Mouse (Mus musculus) hindbrain, embryonic 11.5 days (tissue): ENCODE results near the gene Zmynd10. TPM values are rescaled to one million over a fixed set of nuclear protein-coding genes. Genes with fewer than 3 reads are reported as not detected.

Experiments
- ATAC-seq: fragments of 200-750 bp; cut with Nextera tagmentation; 2 replicates; pipeline ENCODE4 v1.8.0; 2017; ENCODE audit warnings: mild to moderate bottlenecking, moderate TSS enrichment, moderate library complexity; ENCODE audit not compliant: low FRiP score
- DNase-seq: peaks from one replicate; pipeline ENCODE4 v3.0.0-alpha.2; 2015; ENCODE audit warnings: low spot score
- H3K27ac ChIP-seq: fragments of 300-500 bp; sonication (generic); 2 replicates; pipeline ENCODE4 v1.5.1; 2014; ENCODE audit warnings: mild to moderate bottlenecking, low read depth, low read length
- H3K27me3 ChIP-seq: fragments of 300-500 bp; sonication (generic); 2 replicates; pipeline ENCODE4 v1.6.1; 2014; ENCODE audit warnings: mild to moderate bottlenecking, low read length, moderate library complexity, mixed read lengths; ENCODE audit not compliant: control insufficient read depth, insufficient read depth
- H3K36me3 ChIP-seq: fragments of 300-500 bp; sonication (generic); 2 replicates; pipeline ENCODE4 v1.6.1; 2014; ENCODE audit warnings: mild to moderate bottlenecking, low read length, moderate library complexity, mixed read lengths; ENCODE audit not compliant: control insufficient read depth, insufficient read depth
- H3K4me1 ChIP-seq: fragments of 300-500 bp; sonication (generic); replicated peaks from 2 replicates; pipeline ENCODE4 v1.6.1; 2014; ENCODE audit warnings: low read length, mixed read lengths; ENCODE audit not compliant: control insufficient read depth, insufficient read depth
- H3K4me2 ChIP-seq: fragments of 300-500 bp; sonication (generic); replicated peaks from 2 replicates; pipeline ENCODE4 v1.6.1; 2014; ENCODE audit warnings: mild to moderate bottlenecking, low read depth, low read length
- H3K4me3 ChIP-seq: fragments of 300-500 bp; sonication (generic); 2 replicates; pipeline ENCODE4 v1.5.1; 2014; ENCODE audit warnings: low read depth, low read length
- H3K9ac ChIP-seq: fragments of 300-500 bp; sonication (generic); 2 replicates; pipeline ENCODE4 v1.6.1; 2014; ENCODE audit warnings: low read depth, low read length
- H3K9me3 ChIP-seq: fragments of 300-500 bp; sonication (generic); 2 replicates; pipeline ENCODE4 v1.6.1; 2016; ENCODE audit warnings: low read length; ENCODE audit not compliant: control insufficient read depth
- WGBS: fragments of 180-500 bp; shearing (Covaris S2); extraction: QIAGEN DNeasy Blood & Tissue Kit; methylation state at CpG from one replicate; pipeline ENCODE4 v1.1.7; 2014; 5-methylcytosine and 5-hydroxymethylcytosine counted together
- polyA plus RNA-seq: library from polyadenylated mRNA; unstranded; fragments of >200 nt; fragmentation: Nextera tagmentation; extraction: Ambion mirVana; gene quantifications from 2 replicates; pipeline ENCODE4 v1.2.1, GENCODE M21; 2014

Zmynd10 gene
- polyA plus RNA-seq, 1 experiment from 2014 or later, result 5.0 TPM

GRCm38 (mm10) chr9:107542721-107543120, 4.4 kb upstream of the Zmynd10 start:
- Histone ChIP-seq H3K27ac (no peak overlapping the region), H3K9me3 (no peaks in the 10 kb centered on the region), H3K4me3 (peak overlapping the region; percentile 60), H3K36me3 (peaks cover 11% of the 10 kb centered on the region; the same call in 1 of the 2 replicates), H3K4me2 (peak overlapping the region; percentile 62), H3K4me1 (peaks cover 14% of the 10 kb centered on the region), H3K27me3 (no peaks in the 10 kb centered on the region), H3K9ac (peak overlapping the region; percentile 61; the same call in 1 of the 2 replicates)
- DNase-seq (no peak), ATAC-seq (no peak)
- 54% methylated on average over 8 of the region's 8 CpGs for WGBS

- WGBS, result 85% methylated on average over 11 of the region's 11 CpGs
- Histone ChIP-seq H3K27ac (no peak overlapping the region), H3K9ac (no peak overlapping the region), H3K4me1 (peaks cover 14% of the 10 kb centered on the region), H3K4me3 (no peak overlapping the region), H3K27me3 (0 out of 2 replicates have a peak, but pooled peaks cover 2% of the 10 kb centered on the region), H3K9me3 (no peaks in the 10 kb centered on the region), H3K36me3 (peaks cover 10% of the 10 kb centered on the region; the same call in 1 of the 2 replicates), H3K4me2 (no peak overlapping the region)
- ATAC-seq (no peak), DNase-seq (no peak)
Observed at GRCm38 (mm10) chr9:107543299-107543698, 3.8 kb upstream of the Zmynd10 start.

GRCm38 (mm10) chr9:107544196-107544700, 2.9 kb upstream of the Zmynd10 start:
- peaks cover 6% of the 10 kb centered on the region; the same call in 1 of the 2 replicates for H3K27me3 ChIP-seq
- H3K9ac ChIP-seq, result no peak overlapping the region
- no peak overlapping the region for H3K4me2 ChIP-seq
- H3K4me3 ChIP-seq, result no peak overlapping the region
- H3K27ac ChIP-seq, result no peak overlapping the region
- H3K4me1 ChIP-seq, result peaks cover 14% of the 10 kb centered on the region
- 94% methylated on average over 17 of the region's 17 CpGs for WGBS
- DNase-seq, result no peak
- no peaks in the 10 kb centered on the region for H3K9me3 ChIP-seq
- peaks cover 6% of the 10 kb centered on the region; the same call in 1 of the 2 replicates for H3K36me3 ChIP-seq
- no peak for ATAC-seq

GRCm38 (mm10) chr9:107544729-107545128, 2.4 kb upstream of the Zmynd10 start:
- Histone ChIP-seq H3K27me3 (peaks cover 8% of the 10 kb centered on the region; the same call in 1 of the 2 replicates), H3K27ac (no peak overlapping the region), H3K4me1 (peaks cover 14% of the 10 kb centered on the region), H3K4me3 (no peak overlapping the region), H3K9me3 (no peaks in the 10 kb centered on the region), H3K4me2 (no peak overlapping the region), H3K36me3 (peaks cover 5% of the 10 kb centered on the region; the same call in 1 of the 2 replicates), H3K9ac (no peak overlapping the region)
- no peak for ATAC-seq
- 96% methylated on average over 12 of the region's 12 CpGs for WGBS
- DNase-seq, result no peak

- Histone ChIP-seq H3K27me3 (peaks cover 8% of the 10 kb centered on the region), H3K36me3 (0 out of 2 replicates have a peak, but pooled peaks cover 2% of the 10 kb centered on the region), H3K9ac (no peak overlapping the region), H3K4me2 (no peak overlapping the region), H3K27ac (no peak overlapping the region), H3K4me3 (no peak overlapping the region), H3K9me3 (no peaks in the 10 kb centered on the region), H3K4me1 (peaks cover 14% of the 10 kb centered on the region)
- DNase-seq, result no peak
- no peak for ATAC-seq
- WGBS, result 90% methylated on average over 10 of the region's 10 CpGs
Observed at GRCm38 (mm10) chr9:107545199-107545598, 1.9 kb upstream of the Zmynd10 start.

GRCm38 (mm10) chr9:107545602-107546001, 1.5 kb upstream of the Zmynd10 start:
- H3K36me3 ChIP-seq, result 0 out of 2 replicates have a peak, but pooled peaks cover 2% of the 10 kb centered on the region
- H3K4me1 ChIP-seq, result peaks cover 15% of the 10 kb centered on the region
- ATAC-seq (no peak), DNase-seq (peak; percentile 88)
- WGBS, result 4% methylated on average over 3 of the region's 3 CpGs
- H3K9ac ChIP-seq, result no peak overlapping the region
- H3K9me3 ChIP-seq, result no peaks in the 10 kb centered on the region
- H3K27ac ChIP-seq, result no peak overlapping the region
- no peak overlapping the region for H3K4me2 ChIP-seq
- H3K4me3 ChIP-seq, result no peak overlapping the region
- peaks cover 12% of the 10 kb centered on the region for H3K27me3 ChIP-seq

- ATAC-seq, result no peak
- Histone ChIP-seq H3K4me1 (peaks cover 18% of the 10 kb centered on the region), H3K9ac (no peak overlapping the region)
Observed at GRCm38 (mm10) chr9:107547957-107548356, 859 bp downstream of the Zmynd10 start.

GRCm38 (mm10) chr9:107548820-107549219, 1.7 kb downstream of the Zmynd10 start:
- Histone ChIP-seq H3K4me2 (no peak overlapping the region), H3K36me3 (0 out of 2 replicates have a peak, but pooled peaks cover 2% of the 10 kb centered on the region), H3K4me1 (peaks cover 18% of the 10 kb centered on the region; the same call in 1 of the 2 replicates), H3K4me3 (no peak overlapping the region), H3K9me3 (no peaks in the 10 kb centered on the region), H3K27me3 (peaks cover 35% of the 10 kb centered on the region), H3K9ac (no peak overlapping the region), H3K27ac (no peak overlapping the region)
- 93% methylated on average over 10 of the region's 10 CpGs for WGBS
- ATAC-seq (no peak), DNase-seq (no peak)

More at GRCm38 (mm10) chr9:107547957-107548356, 859 bp downstream of the Zmynd10 start:
- Histone ChIP-seq H3K9me3 (no peaks in the 10 kb centered on the region), H3K36me3 (0 out of 2 replicates have a peak, but pooled peaks cover 2% of the 10 kb centered on the region), H3K27me3 (peaks cover 33% of the 10 kb centered on the region), H3K4me3 (no peak overlapping the region), H3K4me2 (no peak overlapping the region), H3K27ac (no peak overlapping the region)
- 85% methylated on average over 5 of the region's 5 CpGs for WGBS
- DNase-seq, result no peak
